Mouse (Mus musculus) lung, postnatal 0 days (tissue): ENCODE results near the gene Psors1c2. TPM values are rescaled to one million over a fixed set of nuclear protein-coding genes. Genes with fewer than 3 reads are reported as not detected.

Experiments used
- ATAC-seq: fragments of 200-750 bp; cut with Nextera tagmentation; 2 replicates; pipeline ENCODE4 v1.8.0; 2017; ENCODE audit warnings: moderate library complexity
- DNase-seq: peaks from one replicate; pipeline ENCODE4 v3.0.0-alpha.2; 2016; ENCODE audit warnings: low spot score
- H3K27ac ChIP-seq: fragments of 300-500 bp; sonication (generic); 2 replicates; pipeline ENCODE4 v1.5.1; 2014; ENCODE audit warnings: antibody characterized with exemption, mild to moderate bottlenecking, low read length, mixed read lengths
- H3K27me3 ChIP-seq: fragments of 300-500 bp; sonication (generic); replicated peaks from 2 replicates; pipeline ENCODE4 v1.6.1; 2014; ENCODE audit warnings: low read length, mixed read lengths; ENCODE audit not compliant: insufficient read depth
- H3K36me3 ChIP-seq: fragments of 300-500 bp; sonication (generic); 2 replicates; pipeline ENCODE4 v1.6.1; 2014; ENCODE audit warnings: low read length, mixed read lengths; ENCODE audit not compliant: insufficient read depth
- H3K4me1 ChIP-seq: fragments of 300-500 bp; sonication (generic); 2 replicates; pipeline ENCODE4 v1.6.1; 2014; ENCODE audit warnings: antibody characterized with exemption, low read depth, low read length, mixed read lengths; ENCODE audit not compliant: insufficient read depth
- H3K4me2 ChIP-seq: fragments of 300-500 bp; sonication (generic); replicated peaks from 2 replicates; pipeline ENCODE4 v1.6.1; 2014; ENCODE audit warnings: low read depth, mild to moderate bottlenecking, low read length, moderate library complexity, mixed read lengths
- H3K4me3 ChIP-seq: fragments of 300-500 bp; sonication (generic); 2 replicates; pipeline ENCODE4 v1.5.1; 2014; ENCODE audit warnings: low read depth, low read length
- H3K9ac ChIP-seq: fragments of 300-500 bp; sonication (generic); replicated peaks from 2 replicates; pipeline ENCODE4 v1.6.1; 2014; ENCODE audit warnings: low read depth, mild to moderate bottlenecking
- H3K9me3 ChIP-seq: fragments of 300-500 bp; sonication (generic); 2 replicates; pipeline ENCODE4 v1.6.1; 2016; ENCODE audit warnings: low read length, mixed read lengths
- CTCF ChIP-seq: IDR thresholded peaks from 2 replicates; pipeline ENCODE4 v1.5.1; 2016; ENCODE audit warnings: antibody characterized with exemption, mild to moderate bottlenecking
- EP300 ChIP-seq: IDR thresholded peaks from 2 replicates; pipeline ENCODE4 v1.6.1; 2016; ENCODE audit warnings: antibody characterized with exemption, mild to moderate bottlenecking, control low read depth
- WGBS: fragments of 180-500 bp; shearing (Covaris S2); extraction: QIAGEN DNeasy Blood & Tissue Kit; methylation state at CpG from one replicate; pipeline ENCODE4 v1.1.7; 2014; 5-methylcytosine and 5-hydroxymethylcytosine counted together
- polyA plus RNA-seq: library from polyadenylated mRNA; unstranded; fragments of >200 nt; fragmentation: Nextera tagmentation; extraction: Ambion mirVana; gene quantifications from 2 replicates; pipeline ENCODE4 v1.2.1, GENCODE M21; 2015

Gene Psors1c2
- polyA plus RNA-seq, 1 experiment from 2014 or later: not detected

- no peak for ATAC-seq
- H3K9ac ChIP-seq: no peak overlapping the region
- no peaks in the 10 kb centered on the region for H3K27me3 ChIP-seq
- WGBS: 54% methylated on average over 6 of the region's 6 CpGs
- no peak overlapping the region for H3K27ac ChIP-seq
- TF ChIP-seq EP300 (no peak), CTCF (no peak)
- peaks cover 9% of the 10 kb centered on the region for H3K4me1 ChIP-seq
- no peak for DNase-seq
- no peaks in the 10 kb centered on the region for H3K9me3 ChIP-seq
- H3K36me3 ChIP-seq: no peaks in the 10 kb centered on the region
- no peak overlapping the region for H3K4me2 ChIP-seq
- no peak overlapping the region for H3K4me3 ChIP-seq
Measured at GRCm38 (mm10) chr17:35544001-35544400, 11.0 kb downstream of the Psors1c2 start.

- DNase-seq: peak; percentile 32
- Histone ChIP-seq H3K27me3 (no peaks in the 10 kb centered on the region), H3K36me3 (no peaks in the 10 kb centered on the region), H3K9ac (no peak overlapping the region), H3K4me1 (peaks cover 11% of the 10 kb centered on the region), H3K4me2 (no peak overlapping the region), H3K4me3 (no peak overlapping the region), H3K9me3 (no peaks in the 10 kb centered on the region), H3K27ac (no peak overlapping the region)
- WGBS: 28% methylated on average over 6 of the region's 6 CpGs
- ATAC-seq: 0 out of 2 replicates have a peak, but pooled peaks have one; percentile 10
- TF ChIP-seq CTCF (peak; percentile 79), EP300 (no peak)
Measured at GRCm38 (mm10) chr17:35544680-35545079, 11.7 kb downstream of the Psors1c2 start.

GRCm38 (mm10) chr17:35547465-35547864, 14.5 kb downstream of the Psors1c2 start:
- DNase-seq: no peak
- peaks cover 16% of the 10 kb centered on the region for H3K4me1 ChIP-seq
- no peaks in the 10 kb centered on the region for H3K9me3 ChIP-seq
- H3K4me3 ChIP-seq: no peak overlapping the region
- no peak for TF ChIP-seq EP300
- TF ChIP-seq CTCF: no peak
- no peak overlapping the region for H3K4me2 ChIP-seq
- no peak for ATAC-seq
- 70% methylated on average over 1 of the region's 2 CpGs for WGBS
- H3K36me3 ChIP-seq: no peaks in the 10 kb centered on the region
- H3K27me3 ChIP-seq: no peaks in the 10 kb centered on the region
- H3K27ac ChIP-seq: no peak overlapping the region
- H3K9ac ChIP-seq: no peak overlapping the region

GRCm38 (mm10) chr17:35548636-35549035, 15.6 kb downstream of the Psors1c2 start:
- Histone ChIP-seq H3K27ac (peak overlapping the region; percentile 66), H3K27me3 (no peaks in the 10 kb centered on the region), H3K9ac (no peak overlapping the region), H3K9me3 (no peaks in the 10 kb centered on the region), H3K36me3 (no peaks in the 10 kb centered on the region), H3K4me3 (no peak overlapping the region), H3K4me1 (peaks cover 16% of the 10 kb centered on the region), H3K4me2 (no peak overlapping the region)
- peak; percentile 25 for DNase-seq
- TF ChIP-seq CTCF: no peak
- TF ChIP-seq EP300: no peak
- no peak for ATAC-seq
- WGBS: 15% methylated on average over 5 of the region's 5 CpGs

- no peak overlapping the region for H3K9ac ChIP-seq
- ATAC-seq (peak; percentile 89), DNase-seq (peak; percentile 86)
- WGBS: 23% methylated on average over 15 of the region's 15 CpGs
- no peaks in the 10 kb centered on the region for H3K9me3 ChIP-seq
- no peak overlapping the region for H3K4me3 ChIP-seq
- H3K27ac ChIP-seq: peak overlapping the region; percentile 70
- no peaks in the 10 kb centered on the region for H3K36me3 ChIP-seq
- TF ChIP-seq EP300: no peak
- TF ChIP-seq CTCF: no peak
- H3K4me2 ChIP-seq: peak overlapping the region; percentile 32
- no peaks in the 10 kb centered on the region for H3K27me3 ChIP-seq
- peaks cover 13% of the 10 kb centered on the region for H3K4me1 ChIP-seq
Measured at GRCm38 (mm10) chr17:35549437-35550142, 16.6 kb downstream of the Psors1c2 start.

- ATAC-seq: no peak
- Histone ChIP-seq H3K36me3 (no peaks in the 10 kb centered on the region), H3K4me3 (no peak overlapping the region), H3K4me2 (no peak overlapping the region), H3K9me3 (no peaks in the 10 kb centered on the region), H3K27me3 (no peaks in the 10 kb centered on the region), H3K4me1 (peaks cover 13% of the 10 kb centered on the region), H3K9ac (no peak overlapping the region), H3K27ac (peak overlapping the region; percentile 70)
- 97% methylated on average over 4 of the region's 4 CpGs for WGBS
- no peak for TF ChIP-seq EP300
- TF ChIP-seq CTCF: peak; percentile 35; the same call in 1 of the 2 replicates
- DNase-seq: no peak
Measured at GRCm38 (mm10) chr17:35550143-35550494, 17.1 kb downstream of the Psors1c2 start.
